Mouse (Mus musculus) heart, postnatal 0 days (tissue): ENCODE data around the gene Fat2. TPM values are rescaled to one million over a fixed set of nuclear protein-coding genes. Genes with fewer than 3 reads are reported as not detected.

ENCODE experiments used
- ATAC-seq: fragments of 200-750 bp; cut with Nextera tagmentation; 2 replicates; pipeline ENCODE4 v1.8.0; 2017; ENCODE audit warnings: low read depth, moderate number of reproducible peaks, moderate library complexity; ENCODE audit not compliant: insufficient read depth
- DNase-seq: peaks from one replicate; pipeline ENCODE4 v3.0.0-alpha.2; 2016; ENCODE audit warnings: low spot score
- H3K27ac ChIP-seq: fragments of 300-500 bp; sonication (generic); 2 replicates; pipeline ENCODE4 v1.5.1; 2014; ENCODE audit warnings: low read depth, mild to moderate bottlenecking
- H3K27me3 ChIP-seq: fragments of 300-500 bp; sonication (generic); 2 replicates; pipeline ENCODE4 v1.6.1; 2014; ENCODE audit warnings: low read length, mixed read lengths; ENCODE audit not compliant: control insufficient read depth, insufficient read depth
- H3K36me3 ChIP-seq: fragments of 300-500 bp; sonication (generic); replicated peaks from 2 replicates; pipeline ENCODE4 v1.6.1; 2014; ENCODE audit warnings: low read length, mixed read lengths; ENCODE audit not compliant: control insufficient read depth, insufficient read depth
- H3K4me1 ChIP-seq: fragments of 300-500 bp; sonication (generic); 2 replicates; pipeline ENCODE4 v1.6.1; 2014; ENCODE audit warnings: antibody characterized with exemption; ENCODE audit not compliant: control insufficient read depth, insufficient read depth
- H3K4me2 ChIP-seq: fragments of 300-500 bp; sonication (generic); 2 replicates; pipeline ENCODE4 v1.6.1; 2014; ENCODE audit warnings: low read depth, mild to moderate bottlenecking, low read length, moderate library complexity
- H3K4me3 ChIP-seq: fragments of 300-500 bp; sonication (generic); 2 replicates; pipeline ENCODE4 v1.5.1; 2014; ENCODE audit warnings: low read depth, low read length
- H3K9ac ChIP-seq: fragments of 300-500 bp; sonication (generic); replicated peaks from 2 replicates; pipeline ENCODE4 v1.6.1; 2014; ENCODE audit warnings: low read depth, low read length, mixed read lengths
- H3K9me3 ChIP-seq: fragments of 300-500 bp; sonication (generic); replicated peaks from 2 replicates; pipeline ENCODE4 v1.6.1; 2016; ENCODE audit warnings: low read length; ENCODE audit not compliant: control insufficient read depth
- CTCF ChIP-seq: IDR thresholded peaks from 2 replicates; pipeline ENCODE4 v1.5.1; 2016; ENCODE audit warnings: antibody characterized with exemption, control low read depth, low read depth
- EP300 ChIP-seq: IDR thresholded peaks from 2 replicates; pipeline ENCODE4 v1.6.1; 2016; ENCODE audit warnings: antibody characterized with exemption, low read depth
- WGBS: fragments of 180-500 bp; shearing (Covaris S2); extraction: QIAGEN DNeasy Blood & Tissue Kit; methylation state at CpG from one replicate; pipeline ENCODE4 v1.1.7; 2014; 5-methylcytosine and 5-hydroxymethylcytosine counted together
- polyA plus RNA-seq: library from polyadenylated mRNA; unstranded; fragments of >200 nt; fragmentation: Nextera tagmentation; extraction: Ambion mirVana; gene quantifications from 2 replicates; pipeline ENCODE4 v1.2.1, GENCODE M21; 2015
- total RNA-seq: library from RNA; depleted of rRNA; stranded (reverse); fragments of >200 nt; gene quantifications from 2 replicates; pipeline ENCODE4 v1.2.3, GENCODE M21; 2014; ENCODE audit warnings: low replicate concordance

The Fat2 gene
- total and polyA plus RNA-seq, 2 experiments from 2014 or later, result 0.01 to 1.1 TPM

GRCm38 (mm10) chr11:55340789-55341188 lies 4.4 kb upstream of the Fat2 start:
- Histone ChIP-seq H3K27ac (no peak overlapping the region), H3K36me3 (no peaks in the 10 kb centered on the region), H3K4me1 (no peaks in the 10 kb centered on the region), H3K9me3 (no peaks in the 10 kb centered on the region), H3K4me3 (no peak overlapping the region), H3K9ac (no peak overlapping the region), H3K4me2 (no peak overlapping the region), H3K27me3 (peaks cover 6% of the 10 kb centered on the region; the same call in 1 of the 2 replicates)
- WGBS, result 74% methylated on average over 2 of the region's 2 CpGs
- ATAC-seq (no peak), DNase-seq (no peak)
- TF ChIP-seq CTCF, result no peak
- no peak for TF ChIP-seq EP300

GRCm38 (mm10) chr11:55337032-55337769 lies 837 bp upstream of the Fat2 start:
- Histone ChIP-seq H3K9me3 (no peaks in the 10 kb centered on the region), H3K4me1 (no peaks in the 10 kb centered on the region), H3K27ac (no peak overlapping the region), H3K4me3 (no peak overlapping the region), H3K36me3 (no peaks in the 10 kb centered on the region), H3K9ac (no peak overlapping the region), H3K4me2 (no peak overlapping the region), H3K27me3 (peaks cover 11% of the 10 kb centered on the region; the same call in 1 of the 2 replicates)
- no peak for DNase-seq
- WGBS, result 62% methylated on average over 5 of the region's 5 CpGs
- no peak for ATAC-seq
- TF ChIP-seq EP300 (no peak), CTCF (no peak)

GRCm38 (mm10) chr11:55335314-55336076 lies 869 bp downstream of the Fat2 start:
- no peak overlapping the region for H3K4me2 ChIP-seq
- ATAC-seq (no peak), DNase-seq (no peak)
- no peaks in the 10 kb centered on the region for H3K4me1 ChIP-seq
- no peak for TF ChIP-seq CTCF
- no peak for TF ChIP-seq EP300
- H3K27me3 ChIP-seq, result peaks cover 11% of the 10 kb centered on the region; the same call in 1 of the 2 replicates
- no peak overlapping the region for H3K9ac ChIP-seq
- H3K36me3 ChIP-seq, result no peaks in the 10 kb centered on the region
- no peak overlapping the region for H3K27ac ChIP-seq
- H3K4me3 ChIP-seq, result no peak overlapping the region
- no peaks in the 10 kb centered on the region for H3K9me3 ChIP-seq
- WGBS, result 81% methylated on average over 14 of the region's 14 CpGs

DNA sequence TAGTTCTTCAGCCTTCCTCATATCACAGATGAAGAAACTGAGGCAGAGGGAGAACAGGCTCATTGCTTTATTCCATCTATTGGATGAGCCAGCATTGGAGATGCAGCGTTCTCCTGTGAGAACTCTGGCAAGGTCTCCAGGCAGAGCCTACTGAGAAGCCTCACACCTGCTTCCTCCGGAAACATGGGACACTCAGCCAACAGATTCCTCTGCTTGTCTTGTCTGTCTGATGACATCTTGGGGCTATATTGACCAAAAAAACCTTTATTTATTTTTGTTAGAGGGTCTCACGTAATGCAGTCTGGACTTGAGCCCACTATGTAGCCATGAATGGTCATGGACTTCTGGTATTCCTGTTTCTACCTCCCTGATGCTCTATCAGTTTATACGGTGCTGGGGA lies 1.8 kb downstream of the Fat2 start:
- ATAC-seq, result no peak
- 80% methylated on average over 4 of the region's 4 CpGs for WGBS

DNA sequence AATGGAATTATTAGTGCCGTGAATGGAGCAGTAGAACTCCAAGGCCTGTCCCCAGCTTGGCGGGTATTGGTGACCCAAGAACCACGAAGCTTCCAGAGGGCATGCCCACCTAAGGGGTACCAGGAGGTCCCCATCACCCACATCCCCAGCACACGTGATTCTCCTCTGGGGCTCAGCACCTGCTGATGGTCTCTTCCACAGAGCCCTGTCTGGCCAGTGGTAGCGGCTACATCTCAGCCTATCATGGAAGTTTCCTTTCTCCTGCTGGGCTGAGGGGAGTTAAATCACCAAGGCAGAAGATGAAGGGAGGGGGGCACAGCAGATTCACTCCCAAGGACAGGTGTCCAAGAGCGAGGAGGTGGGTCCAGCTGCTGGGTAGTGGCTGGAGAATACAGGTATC lies 2.3 kb downstream of the Fat2 start:
- Histone ChIP-seq H3K36me3 (no peaks in the 10 kb centered on the region), H3K4me1 (no peaks in the 10 kb centered on the region), H3K9me3 (no peaks in the 10 kb centered on the region), H3K4me2 (no peak overlapping the region), H3K27ac (no peak overlapping the region), H3K4me3 (no peak overlapping the region), H3K9ac (no peak overlapping the region), H3K27me3 (peaks cover 11% of the 10 kb centered on the region; the same call in 1 of the 2 replicates)
- 73% methylated on average over 6 of the region's 6 CpGs for WGBS
- DNase-seq (no peak), ATAC-seq (no peak)
- TF ChIP-seq CTCF (no peak), EP300 (no peak)

More for the DNA sequence above, 1.8 kb downstream of the Fat2 start:
- Histone ChIP-seq H3K9ac (no peak overlapping the region), H3K4me2 (no peak overlapping the region), H3K4me1 (no peaks in the 10 kb centered on the region), H3K4me3 (no peak overlapping the region), H3K36me3 (no peaks in the 10 kb centered on the region), H3K27me3 (peaks cover 11% of the 10 kb centered on the region; the same call in 1 of the 2 replicates), H3K27ac (no peak overlapping the region), H3K9me3 (no peaks in the 10 kb centered on the region)
- TF ChIP-seq EP300 (no peak), CTCF (no peak)
- no peak for DNase-seq
